Mouse (Mus musculus) liver, postnatal 0 days (tissue): Measurements from ENCODE around the gene Zfp64. TPM values are rescaled to one million over a fixed set of nuclear protein-coding genes. Genes with fewer than 3 reads are reported as not detected.
A peak's percentile ranks its signal among the peaks of the same experiment; 100 is the strongest.

Experiments used
- ATAC-seq: fragments of 200-750 bp; cut with Nextera tagmentation; 2 replicates; pipeline ENCODE4 v1.8.0; 2017; ENCODE audit warnings: mild to moderate bottlenecking, moderate library complexity
- DNase-seq: peaks from one replicate; pipeline ENCODE4 v3.0.0-alpha.2; 2016
- H3K27ac ChIP-seq: fragments of 300-500 bp; sonication (generic); 2 replicates; pipeline ENCODE4 v1.5.1; 2014; ENCODE audit warnings: antibody characterized with exemption, moderate library complexity, mild to moderate bottlenecking, low read depth
- H3K27me3 ChIP-seq: fragments of 300-500 bp; sonication (generic); 2 replicates; pipeline ENCODE4 v1.6.1; 2014; ENCODE audit warnings: low read length, control low read depth, mixed read lengths; ENCODE audit not compliant: insufficient read depth
- H3K36me3 ChIP-seq: fragments of 300-500 bp; sonication (generic); replicated peaks from 2 replicates; pipeline ENCODE4 v1.6.1; 2014; ENCODE audit warnings: mild to moderate bottlenecking, control low read depth, low read length, moderate library complexity, mixed read lengths; ENCODE audit not compliant: insufficient read depth
- H3K4me1 ChIP-seq: fragments of 300-500 bp; sonication (generic); 2 replicates; pipeline ENCODE4 v1.6.1; 2014; ENCODE audit warnings: antibody characterized with exemption, mild to moderate bottlenecking, control low read depth; ENCODE audit not compliant: insufficient read depth
- H3K4me2 ChIP-seq: fragments of 300-500 bp; sonication (generic); 2 replicates; pipeline ENCODE4 v1.6.1; 2014; ENCODE audit warnings: low read depth, mild to moderate bottlenecking, low read length, moderate library complexity, mixed read lengths
- H3K4me3 ChIP-seq: fragments of 300-500 bp; sonication (generic); 2 replicates; pipeline ENCODE4 v1.5.1; 2014; ENCODE audit warnings: low read depth, low read length
- H3K9ac ChIP-seq: fragments of 300-500 bp; sonication (generic); replicated peaks from 2 replicates; pipeline ENCODE4 v1.6.1; 2014; ENCODE audit warnings: mild to moderate bottlenecking, moderate library complexity
- H3K9me3 ChIP-seq: fragments of 300-500 bp; sonication (generic); 2 replicates; pipeline ENCODE4 v1.6.1; 2016; ENCODE audit warnings: mild to moderate bottlenecking, control low read depth, low read length, mixed read lengths
- CTCF ChIP-seq: sonication (generic); IDR thresholded peaks from 2 replicates; pipeline ENCODE4 v1.5.1; 2016; ENCODE audit warnings: antibody characterized with exemption, low read depth
- EP300 ChIP-seq: IDR thresholded peaks from 2 replicates; pipeline ENCODE4 v1.6.1; 2016; ENCODE audit warnings: antibody characterized with exemption, low read depth, mild to moderate bottlenecking
- WGBS: fragments of 180-500 bp; shearing (Covaris S2); extraction: QIAGEN DNeasy Blood & Tissue Kit; methylation state at CpG from one replicate; pipeline ENCODE4 v1.1.7; 2014; ENCODE audit not compliant: insufficient replicate concordance; 5-methylcytosine and 5-hydroxymethylcytosine counted together
- polyA plus RNA-seq: library from polyadenylated mRNA; unstranded; fragments of >200 nt; fragmentation: Nextera tagmentation; extraction: Ambion mirVana; gene quantifications from 2 replicates; pipeline ENCODE4 v1.2.1, GENCODE M21; 2015

The Zfp64 gene
- polyA plus RNA-seq, 1 experiment from 2014 or later: 7.1 TPM

DNA sequence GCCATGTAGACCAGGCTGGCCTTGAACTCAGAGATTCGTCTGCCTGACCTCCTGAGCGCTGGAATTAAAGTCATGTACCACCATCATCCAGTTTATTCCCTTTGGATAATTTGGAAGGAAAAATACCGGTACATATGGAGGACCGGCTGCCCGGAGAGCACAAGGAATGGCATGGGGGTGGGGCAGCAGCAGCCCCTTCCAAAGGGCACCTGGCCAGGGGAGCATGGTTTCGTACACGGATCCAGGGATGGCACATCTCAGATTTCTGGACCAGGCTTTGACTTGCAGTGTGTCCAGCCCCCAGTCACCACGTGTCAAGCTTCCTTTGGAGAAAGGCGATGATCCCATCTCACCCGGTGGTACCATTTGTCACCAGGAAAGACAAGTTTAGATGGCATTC, 78.8 kb downstream of the Zfp64 start:
- no peak for TF ChIP-seq EP300
- DNase-seq: no peak
- no peak overlapping the region for H3K9ac ChIP-seq
- H3K4me3 ChIP-seq: no peak overlapping the region
- WGBS: 75% methylated on average over 10 of the region's 10 CpGs
- no peaks in the 10 kb centered on the region for H3K36me3 ChIP-seq
- 0 out of 2 replicates have a peak, but pooled peaks cover 2% of the 10 kb centered on the region for H3K4me1 ChIP-seq
- H3K4me2 ChIP-seq: no peak overlapping the region
- no peaks in the 10 kb centered on the region for H3K27me3 ChIP-seq
- no peaks in the 10 kb centered on the region for H3K9me3 ChIP-seq
- no peak overlapping the region for H3K27ac ChIP-seq
- ATAC-seq: no peak

GRCm38 (mm10) chr2:168874498-168874897, 80.9 kb downstream of the Zfp64 start:
- Histone ChIP-seq H3K9me3 (no peaks in the 10 kb centered on the region), H3K9ac (no peak overlapping the region), H3K27me3 (no peaks in the 10 kb centered on the region), H3K36me3 (no peaks in the 10 kb centered on the region), H3K4me3 (no peak overlapping the region), H3K4me2 (no peak overlapping the region), H3K4me1 (0 out of 2 replicates have a peak, but pooled peaks cover 2% of the 10 kb centered on the region), H3K27ac (no peak overlapping the region)
- DNase-seq (no peak), ATAC-seq (no peak)
- TF ChIP-seq CTCF: no peak
- no peak for TF ChIP-seq EP300
- 82% methylated on average over 6 of the region's 6 CpGs for WGBS

DNA sequence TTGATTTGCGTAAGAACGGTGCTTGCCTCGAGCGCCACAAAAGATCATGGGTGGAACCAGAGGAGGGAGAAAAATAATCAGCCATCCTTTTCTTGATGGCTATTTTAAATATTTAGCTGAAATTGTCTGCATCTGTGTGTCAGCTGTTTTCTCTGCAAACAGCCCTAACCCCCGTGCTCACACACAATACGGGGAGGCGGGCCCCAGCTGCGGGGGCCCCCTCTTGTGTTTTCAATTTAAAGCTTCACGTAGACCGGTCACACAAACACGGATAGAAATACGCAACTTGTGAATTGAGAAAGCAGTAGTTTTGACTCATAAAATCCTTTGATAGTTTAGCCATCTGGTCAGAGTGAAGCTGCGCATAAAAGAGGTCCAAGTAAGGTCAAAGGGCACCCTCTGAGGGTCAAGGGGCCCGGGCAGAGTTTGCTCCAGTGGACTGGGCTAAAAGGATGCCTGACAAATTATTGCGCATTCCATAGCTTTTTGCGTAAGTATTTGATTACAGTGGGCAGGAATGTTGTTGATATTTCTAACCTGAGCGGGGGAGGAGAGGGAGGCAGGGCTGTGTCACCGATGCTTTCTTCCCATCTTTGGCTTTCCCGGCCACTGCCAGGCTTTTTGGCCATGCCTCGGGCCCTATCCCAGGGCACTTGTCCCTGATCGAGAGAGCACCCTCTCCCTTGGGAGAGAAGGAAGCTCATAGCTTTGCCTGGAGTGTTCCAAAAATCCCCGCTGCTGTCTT, 83.4 kb downstream of the Zfp64 start:
- ATAC-seq (no peak), DNase-seq (no peak)
- no peaks in the 10 kb centered on the region for H3K27me3 ChIP-seq
- no peaks in the 10 kb centered on the region for H3K9me3 ChIP-seq
- H3K36me3 ChIP-seq: no peaks in the 10 kb centered on the region
- H3K4me3 ChIP-seq: no peak overlapping the region
- TF ChIP-seq EP300: no peak
- TF ChIP-seq CTCF: no peak
- no peaks in the 10 kb centered on the region for H3K4me1 ChIP-seq
- no peak overlapping the region for H3K9ac ChIP-seq
- 53% methylated on average over 22 of the region's 22 CpGs for WGBS
- no peak overlapping the region for H3K27ac ChIP-seq
- 0 out of 2 replicates have a peak overlapping the region, but pooled peaks have one; percentile 22 for H3K4me2 ChIP-seq

- Histone ChIP-seq H3K4me3 (no peak overlapping the region), H3K27me3 (no peaks in the 10 kb centered on the region), H3K36me3 (no peaks in the 10 kb centered on the region), H3K27ac (no peak overlapping the region), H3K4me1 (no peaks in the 10 kb centered on the region), H3K9me3 (no peaks in the 10 kb centered on the region), H3K9ac (no peak overlapping the region), H3K4me2 (no peak overlapping the region)
- TF ChIP-seq CTCF (peak; percentile 52), EP300 (no peak)
- DNase-seq (peak; percentile 49), ATAC-seq (no peak)
- 67% methylated on average over 4 of the region's 4 CpGs for WGBS
Observed at GRCm38 (mm10) chr2:168870480-168870879, 84.9 kb downstream of the Zfp64 start.

DNA sequence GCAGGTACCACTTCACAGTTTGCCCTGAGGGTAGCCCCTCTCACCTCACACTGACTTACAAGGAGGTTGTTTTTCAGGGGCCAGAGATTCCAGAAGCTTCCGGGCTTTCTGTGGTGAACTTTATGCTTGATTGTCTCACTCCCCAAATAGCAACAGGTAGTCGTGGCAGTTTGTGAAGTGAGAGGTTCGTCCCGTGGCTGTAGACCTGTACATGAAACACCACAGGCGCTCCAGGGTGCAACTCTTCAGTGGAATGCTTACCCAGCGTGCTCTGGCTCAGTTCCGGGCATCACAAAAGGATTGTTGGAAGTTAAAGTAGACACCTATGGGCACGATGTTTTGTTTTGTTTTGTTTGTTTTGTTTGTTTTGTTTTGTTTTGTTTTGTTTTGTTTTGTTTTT, 88.4 kb downstream of the Zfp64 start:
- Histone ChIP-seq H3K36me3 (no peaks in the 10 kb centered on the region), H3K27ac (no peak overlapping the region), H3K27me3 (no peaks in the 10 kb centered on the region), H3K4me2 (no peak overlapping the region), H3K9ac (no peak overlapping the region), H3K9me3 (no peaks in the 10 kb centered on the region), H3K4me1 (no peaks in the 10 kb centered on the region), H3K4me3 (no peak overlapping the region)
- WGBS: 71% methylated on average over 8 of the region's 8 CpGs
- no peak for TF ChIP-seq EP300
- TF ChIP-seq CTCF: no peak
- DNase-seq: no peak
- no peak for ATAC-seq

- TF ChIP-seq EP300 (no peak), CTCF (no peak)
- WGBS: 62% methylated on average over 10 of the region's 10 CpGs
- no peaks in the 10 kb centered on the region for H3K9me3 ChIP-seq
- no peak overlapping the region for H3K9ac ChIP-seq
- no peak overlapping the region for H3K4me3 ChIP-seq
- H3K27me3 ChIP-seq: no peaks in the 10 kb centered on the region
- ATAC-seq (no peak), DNase-seq (no peak)
- no peaks in the 10 kb centered on the region for H3K4me1 ChIP-seq
- no peaks in the 10 kb centered on the region for H3K36me3 ChIP-seq
- H3K4me2 ChIP-seq: no peak overlapping the region
- H3K27ac ChIP-seq: no peak overlapping the region
Observed at GRCm38 (mm10) chr2:168866436-168866835, 89.0 kb downstream of the Zfp64 start.

DNA sequence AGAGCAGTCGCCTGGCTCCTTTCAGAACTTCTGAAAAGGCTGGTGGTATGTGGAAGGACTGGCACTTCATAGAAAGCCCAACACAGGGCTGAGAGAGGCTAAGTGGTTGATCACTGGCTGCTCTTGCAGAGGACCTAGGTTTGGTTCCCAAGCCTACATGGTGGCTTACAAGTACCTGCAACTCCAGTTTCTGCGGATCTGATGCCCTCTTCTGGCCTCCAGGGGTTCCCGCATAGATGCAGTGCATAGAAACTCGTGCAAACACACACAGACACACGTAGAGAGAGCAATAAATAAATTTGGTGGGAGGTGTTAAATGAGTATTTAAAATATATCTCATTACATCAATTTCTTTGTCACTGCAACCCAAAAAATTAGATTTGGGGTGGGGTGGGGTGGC, 90.5 kb downstream of the Zfp64 start:
- Histone ChIP-seq H3K9ac (no peak overlapping the region), H3K36me3 (no peaks in the 10 kb centered on the region), H3K4me3 (no peak overlapping the region), H3K4me1 (no peaks in the 10 kb centered on the region), H3K9me3 (no peaks in the 10 kb centered on the region), H3K4me2 (no peak overlapping the region), H3K27me3 (no peaks in the 10 kb centered on the region), H3K27ac (no peak overlapping the region)
- TF ChIP-seq EP300: no peak
- 0 out of 2 replicates have a peak, but pooled peaks have one; percentile 11 for TF ChIP-seq CTCF
- DNase-seq (no peak), ATAC-seq (no peak)
- WGBS: 75% methylated on average over 5 of the region's 5 CpGs
